Mouse (Mus musculus) liver, embryonic 12.5 days (tissue): ENCODE results near the gene Pid1. TPM values are rescaled to one million over a fixed set of nuclear protein-coding genes. Genes with fewer than 3 reads are reported as not detected.

Experiments
- ATAC-seq: fragments of 200-750 bp; cut with Nextera tagmentation; 2 replicates; pipeline ENCODE4 v1.8.0; 2017; ENCODE audit warnings: moderate number of reproducible peaks, mild to moderate bottlenecking, moderate library complexity
- H3K27ac ChIP-seq: fragments of 300-500 bp; sonication (generic); 2 replicates; pipeline ENCODE4 v1.5.1; 2016; ENCODE audit warnings: mild to moderate bottlenecking
- H3K27me3 ChIP-seq: fragments of 300-500 bp; sonication (generic); replicated peaks from 2 replicates; pipeline ENCODE4 v1.6.1; 2016; ENCODE audit warnings: mild to moderate bottlenecking, moderate library complexity
- H3K36me3 ChIP-seq: fragments of 300-500 bp; sonication (generic); 2 replicates; pipeline ENCODE4 v1.6.1; 2016; ENCODE audit warnings: mild to moderate bottlenecking, moderate library complexity
- H3K4me1 ChIP-seq: fragments of 300-500 bp; sonication (generic); 2 replicates; pipeline ENCODE4 v1.6.1; 2016
- H3K4me2 ChIP-seq: fragments of 300-500 bp; sonication (generic); 2 replicates; pipeline ENCODE4 v1.6.1; 2016; ENCODE audit warnings: mild to moderate bottlenecking, moderate library complexity
- H3K4me3 ChIP-seq: fragments of 300-500 bp; sonication (generic); 2 replicates; pipeline ENCODE4 v1.5.1; 2016; ENCODE audit warnings: mild to moderate bottlenecking, moderate library complexity
- H3K9ac ChIP-seq: fragments of 300-500 bp; sonication (generic); 2 replicates; pipeline ENCODE4 v1.6.1; 2016; ENCODE audit warnings: mild to moderate bottlenecking, moderate library complexity
- H3K9me3 ChIP-seq: fragments of 300-500 bp; sonication (generic); replicated peaks from 2 replicates; pipeline ENCODE4 v1.6.1; 2016; ENCODE audit warnings: mild to moderate bottlenecking, moderate library complexity
- WGBS: fragments of 180-500 bp; shearing (Covaris S2); methylation state at CpG from one replicate; pipeline ENCODE4 v1.1.7; 2016; ENCODE audit not compliant: insufficient replicate concordance; 5-methylcytosine and 5-hydroxymethylcytosine counted together
- polyA plus RNA-seq: library from polyadenylated mRNA; unstranded; fragments of >200 nt; fragmentation: Nextera tagmentation; extraction: Ambion mirVana; gene quantifications from 2 replicates; pipeline ENCODE4 v1.2.1, GENCODE M21; 2016

Pid1 gene
- polyA plus RNA-seq, 1 experiment from 2014 or later, result 18.7 TPM

DNA sequence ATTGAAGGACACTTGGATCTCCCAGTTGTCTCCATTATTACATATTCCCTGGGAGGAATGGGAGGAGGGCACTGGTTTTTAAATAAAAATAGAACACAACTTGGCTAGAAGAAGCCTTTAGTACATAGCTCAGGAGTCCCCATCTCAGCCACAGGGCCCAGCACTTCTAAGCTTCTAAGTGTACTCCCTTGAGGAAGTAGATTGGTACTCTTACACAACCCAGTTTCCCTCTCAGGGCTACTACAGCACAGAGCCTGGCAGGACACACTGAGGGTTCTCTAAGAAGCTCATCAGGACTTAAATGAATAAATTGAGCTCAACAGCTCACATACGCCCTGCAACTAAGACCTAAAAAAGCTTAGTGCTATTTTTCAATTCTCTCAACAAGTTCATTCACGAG, 165.1 kb downstream of the Pid1 start:
- ATAC-seq, result no peak
- WGBS, result 71% methylated on average over 2 of the region's 2 CpGs

DNA sequence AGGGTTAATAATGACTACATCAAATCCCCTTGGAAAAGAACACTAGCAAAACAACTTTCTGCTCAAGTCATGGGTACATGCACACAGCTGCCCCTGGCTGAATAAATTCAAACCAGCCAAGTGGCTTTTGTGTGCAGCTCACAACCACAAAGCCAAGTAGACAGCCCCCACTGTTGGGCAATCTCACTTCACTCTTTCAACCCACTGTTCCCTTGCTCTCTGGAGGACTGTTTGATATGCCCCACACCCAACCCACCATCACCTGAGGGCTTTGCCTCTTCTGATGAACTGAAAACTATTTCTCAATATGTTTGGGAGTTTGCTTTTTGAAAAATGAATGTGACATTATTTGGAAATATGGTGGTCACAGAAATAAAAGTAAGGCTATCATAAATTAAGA, 171.8 kb downstream of the Pid1 start:
- no peak for ATAC-seq
- Histone ChIP-seq H3K36me3 (no peaks in the 10 kb centered on the region), H3K4me1 (no peaks in the 10 kb centered on the region)

More for the DNA sequence above, 165.1 kb downstream of the Pid1 start:
- H3K9ac ChIP-seq, result no peak overlapping the region
- H3K36me3 ChIP-seq, result no peaks in the 10 kb centered on the region
- H3K9me3 ChIP-seq, result no peaks in the 10 kb centered on the region
- no peaks in the 10 kb centered on the region for H3K27me3 ChIP-seq
- H3K4me2 ChIP-seq, result no peak overlapping the region
- H3K27ac ChIP-seq, result no peak overlapping the region
- no peaks in the 10 kb centered on the region for H3K4me1 ChIP-seq
- H3K4me3 ChIP-seq, result no peak overlapping the region

GRCm38 (mm10) chr1:84189446-84189845, 174.5 kb downstream of the Pid1 start:
- no peak overlapping the region for H3K27ac ChIP-seq
- 60% methylated on average over 5 of the region's 5 CpGs for WGBS
- H3K9ac ChIP-seq, result no peak overlapping the region

More for the DNA sequence above, 171.8 kb downstream of the Pid1 start:
- H3K4me2 ChIP-seq, result no peak overlapping the region
- H3K27me3 ChIP-seq, result no peaks in the 10 kb centered on the region
- no peaks in the 10 kb centered on the region for H3K9me3 ChIP-seq
- no peak overlapping the region for H3K9ac ChIP-seq
- no peak overlapping the region for H3K27ac ChIP-seq
- no peak overlapping the region for H3K4me3 ChIP-seq

GRCm38 (mm10) chr1:84186756-84187437, 177.1 kb downstream of the Pid1 start:
- H3K9ac ChIP-seq, result no peak overlapping the region
- 58% methylated on average over 4 of the region's 4 CpGs for WGBS
- no peaks in the 10 kb centered on the region for H3K27me3 ChIP-seq
- H3K9me3 ChIP-seq, result no peaks in the 10 kb centered on the region
- no peaks in the 10 kb centered on the region for H3K4me1 ChIP-seq
- no peak overlapping the region for H3K4me2 ChIP-seq
- no peak overlapping the region for H3K4me3 ChIP-seq
- no peaks in the 10 kb centered on the region for H3K36me3 ChIP-seq
- no peak for ATAC-seq
- H3K27ac ChIP-seq, result no peak overlapping the region

More at GRCm38 (mm10) chr1:84189446-84189845, 174.5 kb downstream of the Pid1 start:
- Histone ChIP-seq H3K4me3 (no peak overlapping the region), H3K4me2 (no peak overlapping the region), H3K9me3 (no peaks in the 10 kb centered on the region), H3K4me1 (no peaks in the 10 kb centered on the region), H3K27me3 (no peaks in the 10 kb centered on the region), H3K36me3 (no peaks in the 10 kb centered on the region)
- no peak for ATAC-seq

GRCm38 (mm10) chr1:84177696-84178095, 186.3 kb downstream of the Pid1 start:
- WGBS, result 63% methylated on average over 1 of the region's 1 CpGs
- Histone ChIP-seq H3K4me3 (no peak overlapping the region), H3K4me2 (no peak overlapping the region), H3K9ac (no peak overlapping the region), H3K36me3 (no peaks in the 10 kb centered on the region), H3K27ac (no peak overlapping the region), H3K4me1 (no peaks in the 10 kb centered on the region), H3K9me3 (no peaks in the 10 kb centered on the region), H3K27me3 (no peaks in the 10 kb centered on the region)
- ATAC-seq, result no peak

GRCm38 (mm10) chr1:84177033-84177432, 186.9 kb downstream of the Pid1 start:
- no peak for ATAC-seq
- WGBS, result 33% methylated on average over 2 of the region's 2 CpGs
- Histone ChIP-seq H3K9me3 (no peaks in the 10 kb centered on the region), H3K4me1 (no peaks in the 10 kb centered on the region), H3K36me3 (no peaks in the 10 kb centered on the region), H3K4me3 (no peak overlapping the region), H3K27ac (no peak overlapping the region), H3K27me3 (no peaks in the 10 kb centered on the region), H3K9ac (no peak overlapping the region), H3K4me2 (no peak overlapping the region)

DNA sequence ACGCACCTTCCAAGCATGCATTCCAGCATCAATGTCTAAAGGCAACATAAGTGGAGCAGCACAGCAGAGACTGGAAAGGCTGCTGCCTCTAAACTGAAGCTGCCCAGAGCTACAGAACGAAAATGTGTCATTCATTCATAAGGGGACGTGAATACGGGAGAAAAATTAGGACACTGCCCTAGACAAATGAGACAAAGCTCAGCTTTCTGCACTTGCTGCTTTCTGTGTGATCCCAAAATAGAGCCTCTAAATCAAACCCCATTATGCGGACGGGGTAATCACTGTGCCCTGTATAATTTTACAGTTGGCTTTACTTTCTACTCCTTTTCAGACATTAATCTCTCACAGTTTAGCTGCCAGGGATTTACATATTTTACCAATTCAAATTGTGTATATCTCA, 191.0 kb downstream of the Pid1 start:
- no peak overlapping the region for H3K9ac ChIP-seq
- WGBS, result 68% methylated on average over 6 of the region's 6 CpGs

GRCm38 (mm10) chr1:84157790-84158189, 206.2 kb downstream of the Pid1 start:
- no peaks in the 10 kb centered on the region for H3K36me3 ChIP-seq
- H3K27me3 ChIP-seq, result no peaks in the 10 kb centered on the region
- 61% methylated on average over 3 of the region's 3 CpGs for WGBS
- H3K4me1 ChIP-seq, result no peaks in the 10 kb centered on the region
- H3K9ac ChIP-seq, result no peak overlapping the region
- no peak overlapping the region for H3K4me3 ChIP-seq
- no peak overlapping the region for H3K4me2 ChIP-seq
- ATAC-seq, result no peak
- H3K9me3 ChIP-seq, result no peaks in the 10 kb centered on the region
- H3K27ac ChIP-seq, result no peak overlapping the region

More for the DNA sequence above, 191.0 kb downstream of the Pid1 start:
- Histone ChIP-seq H3K4me2 (no peak overlapping the region), H3K9me3 (no peaks in the 10 kb centered on the region), H3K27me3 (no peaks in the 10 kb centered on the region), H3K4me1 (no peaks in the 10 kb centered on the region), H3K27ac (no peak overlapping the region), H3K36me3 (no peaks in the 10 kb centered on the region), H3K4me3 (no peak overlapping the region)
- no peak for ATAC-seq

GRCm38 (mm10) chr1:84155585-84155930, 208.4 kb downstream of the Pid1 start:
- no peak for ATAC-seq
- WGBS, result 44% methylated on average over 2 of the region's 2 CpGs
- no peaks in the 10 kb centered on the region for H3K36me3 ChIP-seq

GRCm38 (mm10) chr1:84154725-84155584, 209.0 kb downstream of the Pid1 start:
- Histone ChIP-seq H3K4me3 (no peak overlapping the region), H3K9ac (no peak overlapping the region), H3K27ac (no peak overlapping the region), H3K4me2 (no peak overlapping the region), H3K9me3 (no peaks in the 10 kb centered on the region), H3K27me3 (no peaks in the 10 kb centered on the region), H3K36me3 (no peaks in the 10 kb centered on the region), H3K4me1 (no peaks in the 10 kb centered on the region)
- WGBS, result 66% methylated on average over 12 of the region's 12 CpGs
- no peak for ATAC-seq

More at GRCm38 (mm10) chr1:84155585-84155930, 208.4 kb downstream of the Pid1 start:
- no peak overlapping the region for H3K4me3 ChIP-seq
- H3K9me3 ChIP-seq, result no peaks in the 10 kb centered on the region
- no peak overlapping the region for H3K4me2 ChIP-seq
- H3K27ac ChIP-seq, result no peak overlapping the region
- no peaks in the 10 kb centered on the region for H3K27me3 ChIP-seq
- no peak overlapping the region for H3K9ac ChIP-seq
- H3K4me1 ChIP-seq, result no peaks in the 10 kb centered on the region

DNA sequence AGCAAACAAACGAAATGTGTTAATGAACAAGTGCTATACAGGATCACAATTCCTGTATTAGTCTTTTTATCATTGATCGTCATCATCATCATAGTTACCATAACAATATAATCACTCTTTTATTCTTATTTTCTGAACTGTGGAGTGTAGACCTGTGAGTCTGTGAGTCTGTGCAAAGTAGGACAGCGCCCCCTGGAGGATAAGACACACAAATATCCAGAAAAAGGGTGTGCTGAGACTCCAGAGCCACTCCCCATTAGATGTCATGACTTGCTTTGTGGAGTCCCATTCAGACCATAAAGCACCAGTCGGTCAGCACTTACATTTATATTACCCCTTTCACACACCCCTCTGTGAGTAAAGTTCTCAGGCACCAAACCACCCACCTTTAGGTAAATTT, 210.0 kb downstream of the Pid1 start:
- Histone ChIP-seq H3K4me1 (no peaks in the 10 kb centered on the region), H3K9me3 (no peaks in the 10 kb centered on the region), H3K27ac (no peak overlapping the region), H3K4me3 (no peak overlapping the region), H3K9ac (no peak overlapping the region), H3K4me2 (no peak overlapping the region), H3K36me3 (no peaks in the 10 kb centered on the region), H3K27me3 (no peaks in the 10 kb centered on the region)
- ATAC-seq, result no peak
- WGBS, result 54% methylated on average over 4 of the region's 4 CpGs

- Histone ChIP-seq H3K27me3 (no peaks in the 10 kb centered on the region), H3K4me2 (no peak overlapping the region), H3K9me3 (no peaks in the 10 kb centered on the region), H3K36me3 (no peaks in the 10 kb centered on the region), H3K4me3 (no peak overlapping the region), H3K4me1 (no peaks in the 10 kb centered on the region), H3K9ac (no peak overlapping the region), H3K27ac (no peak overlapping the region)
- WGBS, result 63% methylated on average over 1 of the region's 1 CpGs
- no peak for ATAC-seq
These were observed 222.4 kb downstream of the Pid1 start for GRCm38 (mm10) chr1:84141561-84141960.
